Mouse (Mus musculus): Measurements from ENCODE around the gene Nudcd2. TPM values are rescaled to one million over a fixed set of nuclear protein-coding genes. Genes with fewer than 3 reads are reported as not detected.

The Nudcd2 gene
- total RNA-seq, 4 experiments from 2014 or later: 13.1 to 14.5 (median 13.6) TPM

DNA sequence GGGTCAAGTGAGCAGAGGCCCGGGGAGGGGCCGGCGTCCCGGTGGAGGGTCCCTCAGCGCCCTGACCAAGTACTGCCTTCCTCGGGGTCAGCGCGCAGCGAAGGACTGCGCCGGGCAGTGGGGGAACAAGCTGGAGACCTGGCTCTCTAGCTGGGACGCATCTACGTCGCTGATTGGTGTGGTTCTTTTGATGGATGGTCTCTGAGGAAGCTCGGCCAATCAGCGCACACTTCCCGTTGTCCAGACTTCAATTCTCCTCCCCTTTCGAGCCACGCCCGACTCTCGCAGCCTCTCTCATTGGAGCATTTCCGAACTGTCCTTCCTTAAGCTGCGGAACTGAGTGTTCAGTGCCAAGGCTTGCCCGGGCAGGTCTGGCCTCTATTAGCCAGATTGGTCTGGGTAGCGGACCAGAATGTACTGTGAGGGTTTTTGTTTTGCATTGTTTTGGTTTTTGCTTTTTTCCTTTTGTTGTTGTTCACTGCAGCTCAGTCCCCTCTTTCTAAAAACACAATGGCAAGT lies 21.7 kb downstream of the Nudcd2 start, which contains the start of gene Ccng1:
TSS of gene Ccng1 (minus strand) at position 203 of the 519 bp plus-strand sequence.
- DNase-seq (ENCODE audit: low spot score in 2 of 2): peak; percentile 87 to 93

DNA sequence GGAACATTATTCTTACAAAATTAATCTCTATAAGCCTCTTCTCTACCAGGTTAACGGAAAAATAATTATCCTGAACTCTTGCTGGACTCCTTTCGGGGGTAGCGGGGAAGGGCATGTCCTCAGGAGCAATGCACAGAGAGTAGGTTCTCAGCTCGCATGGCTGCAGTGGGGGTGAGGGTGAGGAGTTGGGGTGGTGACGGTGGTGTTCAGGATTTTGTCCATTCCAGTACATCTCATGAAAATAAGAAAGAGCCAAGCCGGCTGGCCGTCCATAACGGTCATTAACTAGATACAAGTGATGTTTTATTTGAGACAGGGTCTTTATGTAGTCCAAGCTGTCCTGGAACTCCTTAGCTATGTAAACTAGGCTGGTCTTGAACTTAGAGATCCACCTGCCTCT lies 22.5 kb downstream of the Nudcd2 start:
- no peak for DNase-seq (ENCODE audit: low spot score in 2 of 2)

DNA sequence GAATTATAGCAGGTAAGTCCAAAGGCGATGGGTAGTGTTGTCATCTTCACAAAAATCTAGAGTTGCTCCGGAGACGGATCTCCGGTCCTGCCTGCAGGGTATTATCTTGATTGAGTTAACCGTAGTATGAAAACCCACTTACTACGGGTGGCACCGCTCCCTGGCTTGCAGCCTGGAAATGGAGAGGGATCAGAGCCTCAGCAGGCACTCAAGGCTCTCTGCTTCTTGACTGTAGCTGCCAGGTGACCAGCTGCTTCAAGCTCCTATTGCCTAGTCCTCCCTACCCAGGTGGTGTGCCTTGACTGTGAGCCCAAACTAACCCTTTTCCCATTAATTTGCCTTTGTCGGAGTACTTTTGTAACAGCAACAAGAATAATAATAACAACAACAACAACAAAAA lies 26.4 kb downstream of the Nudcd2 start:
- peak in 1 of 2 experiments; percentile 15 for DNase-seq (ENCODE audit: low spot score in 2 of 2)

DNA sequence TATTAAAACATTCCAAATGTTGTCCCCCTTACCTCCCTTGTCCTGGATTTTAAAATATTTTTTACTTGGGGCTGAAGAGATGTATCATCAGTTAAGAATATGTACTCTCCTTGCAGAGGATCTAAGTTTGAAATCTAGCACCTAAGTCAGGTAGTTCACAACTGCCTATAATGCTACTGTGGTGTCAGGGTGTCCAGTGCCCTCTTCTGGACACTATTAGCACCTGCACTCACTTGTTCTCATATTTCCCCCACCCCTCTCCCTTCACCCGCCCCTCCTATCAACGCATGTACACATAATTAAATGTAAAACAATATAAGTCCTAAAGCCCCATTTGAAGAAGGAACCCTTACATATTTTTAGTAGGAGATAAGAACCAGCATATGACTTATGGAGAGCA lies 29.9 kb downstream of the Nudcd2 start:
- no peak for DNase-seq (ENCODE audit: low spot score in 2 of 2)

DNA sequence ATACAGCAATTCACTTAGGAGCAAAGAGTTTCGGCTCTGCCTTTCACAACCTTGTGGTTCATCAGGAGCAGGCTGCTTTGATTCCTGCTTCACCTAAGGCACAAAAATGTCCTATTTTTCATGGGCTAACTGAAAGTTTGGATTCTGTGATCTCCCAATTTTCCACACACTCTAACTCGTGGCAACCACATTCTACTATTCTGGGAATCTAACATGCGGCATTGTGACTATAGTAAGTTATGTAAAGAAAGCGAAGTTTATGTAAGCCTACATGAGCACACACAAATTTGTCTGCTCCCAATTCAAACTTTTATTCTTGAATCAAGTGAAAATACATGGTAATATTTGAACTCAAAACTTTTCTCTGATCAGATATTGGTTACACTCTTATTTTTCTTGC lies 31.2 kb downstream of the Nudcd2 start:
- no peak for DNase-seq (ENCODE audit: low spot score in 2 of 2)

DNA sequence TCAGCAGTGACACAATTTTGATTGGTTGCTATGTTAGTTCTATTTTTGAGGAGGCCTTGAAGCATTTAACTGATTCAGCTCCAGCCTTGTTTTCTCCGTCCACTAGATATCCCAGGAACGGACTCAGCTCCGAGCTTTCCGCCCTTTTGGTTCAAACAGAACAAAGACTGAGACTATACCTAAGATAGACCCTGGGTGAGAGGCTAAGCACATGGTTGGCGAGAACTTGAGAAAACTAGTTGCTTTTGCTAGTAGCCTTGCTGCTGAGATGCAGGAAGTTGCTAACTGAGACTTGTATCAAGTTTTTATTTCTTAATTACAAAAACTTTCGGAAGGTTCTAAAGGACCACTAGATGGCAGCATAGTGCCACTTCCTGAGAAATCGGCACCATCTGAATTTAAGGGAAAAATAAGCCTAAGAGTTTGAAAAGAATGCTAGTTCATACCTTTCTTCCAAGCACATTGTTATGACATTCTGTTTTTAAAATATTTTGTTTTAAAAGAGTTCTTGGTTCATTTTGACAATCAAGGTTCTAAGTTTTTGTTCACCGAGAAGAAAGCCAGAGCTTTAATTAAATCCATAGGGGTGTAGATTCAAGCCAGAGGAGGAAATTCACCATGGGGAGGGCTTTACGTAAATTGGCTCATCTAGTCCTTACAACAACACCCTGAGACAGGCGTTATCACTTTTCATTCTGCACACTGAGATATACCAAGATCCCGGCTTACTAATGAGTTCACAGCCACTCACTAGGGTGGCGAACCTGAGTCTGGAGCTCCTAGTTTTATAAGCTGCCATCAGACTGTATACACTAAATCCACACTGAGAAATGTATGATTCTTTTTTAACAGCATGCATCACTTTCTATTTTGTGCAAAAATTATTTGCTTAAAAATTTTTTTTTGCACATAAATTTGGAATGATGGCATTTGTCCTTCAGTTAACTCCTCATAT lies 42.1 kb downstream of the Nudcd2 start:
- DNase-seq (ENCODE audit: low spot score in 2 of 2): no peak

DNA sequence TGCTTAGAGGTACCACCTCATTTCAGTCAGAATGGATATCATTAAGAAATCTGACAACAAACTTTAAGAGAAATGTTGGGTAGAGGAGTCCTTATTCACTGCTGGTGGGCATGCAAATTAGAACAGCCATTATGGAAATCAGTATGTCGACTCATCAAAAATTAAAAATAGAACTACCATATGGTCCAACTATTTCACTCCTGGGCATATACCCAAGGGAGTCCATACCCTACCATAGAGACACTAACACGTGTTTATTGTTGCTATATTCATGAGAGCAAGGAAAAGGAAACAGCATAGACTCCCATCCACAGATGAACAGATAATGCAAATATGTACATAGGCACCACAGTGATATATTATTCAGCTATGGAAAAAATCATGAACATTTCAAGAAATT lies 48.4 kb downstream of the Nudcd2 start:
- no peak for DNase-seq (ENCODE audit: low spot score in 2 of 2)

DNA sequence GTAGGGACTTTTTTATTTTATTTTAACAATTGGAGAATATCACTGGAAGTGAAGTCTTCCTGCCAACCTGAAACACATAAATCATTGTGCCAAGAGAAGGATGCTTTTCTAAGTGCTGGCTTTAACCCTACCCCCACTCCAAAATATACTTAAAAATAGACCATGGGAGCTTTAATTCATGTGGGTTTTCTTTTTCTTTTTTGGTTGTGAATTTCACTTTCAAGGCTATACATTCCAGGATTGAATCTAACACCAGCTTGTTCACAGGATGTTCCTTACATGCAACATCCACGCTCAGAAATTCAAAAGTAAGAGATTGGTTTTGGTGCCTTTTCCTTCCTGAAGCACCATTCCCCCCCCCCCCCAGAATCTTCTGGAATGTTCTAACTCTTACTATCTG lies 49.9 kb downstream of the Nudcd2 start:
- no peak for DNase-seq (ENCODE audit: low spot score in 2 of 2)

DNA sequence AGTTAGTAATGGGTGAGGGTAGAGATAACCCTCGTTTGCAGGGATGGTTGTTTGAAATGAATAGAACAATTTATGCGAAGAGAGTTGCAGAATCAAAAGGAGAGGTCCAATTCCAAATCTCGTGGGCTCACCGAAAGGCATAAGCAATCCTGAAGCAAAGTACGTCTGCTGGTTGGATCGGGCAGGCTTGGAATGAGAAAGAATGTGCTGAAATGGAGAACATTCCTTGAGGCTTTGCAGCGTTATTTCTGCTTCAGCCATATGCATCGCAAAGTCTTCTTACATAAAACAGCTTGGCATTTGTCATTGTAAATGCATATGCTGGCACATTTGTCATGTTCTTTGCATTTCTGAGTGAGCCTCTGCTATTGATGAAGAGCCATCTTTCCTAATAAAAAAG lies 50.9 kb downstream of the Nudcd2 start:
- DNase-seq (ENCODE audit: low spot score in 2 of 2): no peak

DNA sequence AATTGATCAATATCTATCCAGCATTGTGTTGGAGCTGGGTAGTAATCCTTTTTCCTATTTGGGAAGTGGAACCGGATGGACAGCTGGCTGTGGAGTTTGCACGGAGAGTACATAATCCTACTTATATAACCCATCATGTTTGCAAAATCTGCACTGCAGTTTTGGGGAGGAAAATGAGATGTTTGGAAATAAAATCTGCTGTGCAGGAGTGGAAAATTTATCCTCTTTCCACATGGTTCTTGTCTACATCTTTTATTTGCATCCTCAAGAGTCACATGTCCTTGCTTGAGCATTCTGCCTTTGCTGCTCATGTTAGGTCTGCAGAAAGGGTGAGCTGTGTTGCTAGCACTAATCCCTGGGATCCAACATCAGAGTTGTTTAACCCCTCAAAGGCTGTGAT lies 53.4 kb downstream of the Nudcd2 start:
- DNase-seq (ENCODE audit: low spot score in 2 of 2): no peak

Other genes starting within 250 kb of the Nudcd2 start
- 10 to 100 TPM; 58.9 to 73.5 (median 64.8) TPM for gene Mat2b, start 38.5 kb upstream of the Nudcd2 start, total RNA-seq (2022)
- not detected for gene Hmmr, start 245 bp upstream of the Nudcd2 start, total RNA-seq (2022)
- 100 to 1,000 TPM; 680 to 812 (median 716) TPM for gene Ccng1, start 21.6 kb downstream of the Nudcd2 start, total RNA-seq (2022)